Mouse (Mus musculus): ENCODE measurements at regions not wholly inside any gene's neighbourhood (a gene's known extent, or its start where the extent isn't known, plus 50 kb on each side); places are given as distances from the start of the nearest gene placed in this dataset.
"Not testable (repeated sequence)": the region's sequence is repeated elsewhere in the genome, so short reads cannot be mapped to it uniquely, and the experiment has no call there.

DNA sequence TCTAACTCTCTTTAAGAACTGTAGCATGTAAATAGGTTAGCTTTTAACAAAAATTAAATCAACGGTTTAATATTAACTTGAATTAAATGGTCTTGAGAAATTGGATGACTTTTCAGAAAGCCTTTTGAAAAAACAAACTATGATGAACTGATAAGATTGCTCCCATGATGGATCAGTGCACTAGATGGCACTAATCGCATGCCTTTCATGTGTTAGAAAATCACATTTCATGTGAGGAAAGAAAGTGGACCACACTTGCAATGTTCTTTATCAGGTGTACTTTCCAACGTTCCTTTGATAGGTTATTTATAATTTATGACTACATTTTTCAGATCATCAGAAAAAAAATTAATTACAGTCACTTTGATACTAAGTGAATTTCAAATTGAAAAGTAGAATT is 1003.2 kb upstream of the 4930412O13Rik start:
- no peak overlapping the region for H3K27ac ChIP-seq
- 76% methylated on average over 3 of the region's 3 CpGs for WGBS

GRCm38 (mm10) chr2:8912417-8912816 is 968.6 kb upstream of the 4930412O13Rik start:
- H3K36me3 ChIP-seq: no peaks in the 10 kb centered on the region
- no peak overlapping the region for H3K27ac ChIP-seq
- no peak overlapping the region for H3K9ac ChIP-seq
- no peak for ATAC-seq (ENCODE audit: low FRiP score, low read depth)
- H3K4me2 ChIP-seq (replicated peaks): no peak overlapping the region
- no peak overlapping the region for H3K4me3 ChIP-seq
- no peaks in the 10 kb centered on the region for H3K9me3 ChIP-seq
- H3K27me3 ChIP-seq: no peaks in the 10 kb centered on the region
- no peaks in the 10 kb centered on the region for H3K4me1 ChIP-seq

More for the DNA sequence above, 1003.2 kb upstream of the 4930412O13Rik start:
- no peak overlapping the region for H3K4me3 ChIP-seq
- no peaks in the 10 kb centered on the region for H3K4me1 ChIP-seq
- no peaks in the 10 kb centered on the region for H3K36me3 ChIP-seq
- no peak overlapping the region for H3K4me2 ChIP-seq (replicated peaks)
- ATAC-seq (ENCODE audit: low FRiP score, low read depth): no peak
- no peaks in the 10 kb centered on the region for H3K27me3 ChIP-seq
- H3K9me3 ChIP-seq: no peaks in the 10 kb centered on the region
- no peak overlapping the region for H3K9ac ChIP-seq

DNA sequence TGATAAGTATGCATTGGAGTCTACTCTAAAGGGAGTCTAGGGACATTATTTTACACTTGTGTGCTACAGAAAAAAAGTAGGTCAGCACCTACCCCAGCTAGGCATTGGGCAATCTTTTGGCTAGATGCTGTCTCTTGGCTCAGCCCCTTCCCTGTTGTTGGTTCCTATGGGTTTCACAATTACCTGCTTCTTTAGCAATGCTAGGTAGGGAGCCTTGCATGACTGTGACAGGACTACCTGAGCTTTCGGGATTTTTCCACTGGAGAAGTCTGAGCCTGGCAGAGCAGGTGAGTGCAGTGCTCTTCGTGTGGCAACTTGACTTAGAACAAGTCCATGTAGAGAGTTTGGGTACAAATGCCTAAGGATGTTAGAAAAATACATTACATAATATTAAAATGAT is 956.2 kb upstream of the 4930412O13Rik start:
- Histone ChIP-seq H3K4me2 (replicated peaks) (no peak overlapping the region), H3K4me1 (no peaks in the 10 kb centered on the region), H3K9me3 (no peaks in the 10 kb centered on the region), H3K9ac (no peak overlapping the region), H3K4me3 (no peak overlapping the region), H3K27ac (no peak overlapping the region), H3K27me3 (no peaks in the 10 kb centered on the region), H3K36me3 (no peaks in the 10 kb centered on the region)
- 90% methylated on average over 2 of the region's 2 CpGs for WGBS
- no peak for ATAC-seq (ENCODE audit: low FRiP score, low read depth)

DNA sequence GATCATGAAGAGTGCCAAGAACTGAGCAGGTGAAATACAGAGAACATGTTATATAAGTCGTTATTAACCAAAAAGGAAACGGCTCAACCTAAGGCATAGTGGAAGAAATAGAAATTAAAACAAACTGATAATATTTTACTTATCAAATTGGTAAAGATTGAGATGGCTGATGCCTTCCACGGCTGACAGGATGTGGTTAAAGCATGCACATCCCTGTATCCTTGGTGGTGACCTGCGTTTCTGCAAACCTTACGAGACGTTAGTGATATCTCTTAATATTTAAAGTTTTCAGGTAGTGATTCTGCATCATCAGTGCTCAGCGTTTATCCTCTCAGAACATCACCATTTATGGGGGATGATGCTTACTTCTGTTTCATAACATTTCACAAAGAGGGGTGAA is 939.5 kb upstream of the 4930412O13Rik start:
- Histone ChIP-seq H3K36me3 (no peaks in the 10 kb centered on the region), H3K4me3 (no peak overlapping the region), H3K27me3 (no peaks in the 10 kb centered on the region), H3K9me3 (no peaks in the 10 kb centered on the region), H3K27ac (no peak overlapping the region), H3K4me2 (replicated peaks) (no peak overlapping the region), H3K4me1 (no peaks in the 10 kb centered on the region), H3K9ac (no peak overlapping the region)
- no peak for ATAC-seq (ENCODE audit: low FRiP score, low read depth)
- 80% methylated on average over 7 of the region's 7 CpGs for WGBS

DNA sequence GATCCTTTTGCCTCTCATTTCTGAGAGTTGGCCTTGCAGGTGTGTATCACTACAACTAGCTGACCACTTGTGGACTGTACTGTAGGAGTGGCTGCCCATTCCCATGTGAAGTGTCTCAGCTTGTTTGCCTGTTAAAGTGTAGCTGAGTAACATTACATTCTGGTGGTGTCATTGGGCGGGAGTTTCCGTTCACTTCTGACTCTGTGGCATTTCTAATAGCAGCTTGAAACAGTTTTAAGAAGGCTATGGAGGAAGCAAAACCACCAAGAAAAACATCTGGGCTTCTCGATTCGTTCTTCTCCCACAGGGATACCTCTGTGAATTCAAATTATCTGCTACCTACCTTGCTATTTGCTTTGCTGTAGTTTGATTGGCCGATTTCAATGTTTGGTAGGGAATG is 922.1 kb upstream of the 4930412O13Rik start:
- Histone ChIP-seq H3K9me3 (no peaks in the 10 kb centered on the region), H3K9ac (no peak overlapping the region), H3K27ac (no peak overlapping the region), H3K27me3 (no peaks in the 10 kb centered on the region), H3K36me3 (no peaks in the 10 kb centered on the region), H3K4me3 (no peak overlapping the region), H3K4me1 (no peaks in the 10 kb centered on the region), H3K4me2 (replicated peaks) (no peak overlapping the region)
- 77% methylated on average over 5 of the region's 5 CpGs for WGBS
- ATAC-seq (ENCODE audit: low FRiP score, low read depth): no peak

- no peak overlapping the region for H3K9ac ChIP-seq
- H3K27me3 ChIP-seq: no peaks in the 10 kb centered on the region
- no peak overlapping the region for H3K4me3 ChIP-seq
- no peak overlapping the region for H3K4me2 ChIP-seq (replicated peaks)
- no peaks in the 10 kb centered on the region for H3K4me1 ChIP-seq
- no peak overlapping the region for H3K27ac ChIP-seq
- no peaks in the 10 kb centered on the region for H3K36me3 ChIP-seq
- ATAC-seq (ENCODE audit: low FRiP score, low read depth): no peak
- 82% methylated on average over 1 of the region's 1 CpGs for WGBS
- no peaks in the 10 kb centered on the region for H3K9me3 ChIP-seq
Observed at GRCm38 (mm10) chr2:8964952-8965668, 915.9 kb upstream of the 4930412O13Rik start.

DNA sequence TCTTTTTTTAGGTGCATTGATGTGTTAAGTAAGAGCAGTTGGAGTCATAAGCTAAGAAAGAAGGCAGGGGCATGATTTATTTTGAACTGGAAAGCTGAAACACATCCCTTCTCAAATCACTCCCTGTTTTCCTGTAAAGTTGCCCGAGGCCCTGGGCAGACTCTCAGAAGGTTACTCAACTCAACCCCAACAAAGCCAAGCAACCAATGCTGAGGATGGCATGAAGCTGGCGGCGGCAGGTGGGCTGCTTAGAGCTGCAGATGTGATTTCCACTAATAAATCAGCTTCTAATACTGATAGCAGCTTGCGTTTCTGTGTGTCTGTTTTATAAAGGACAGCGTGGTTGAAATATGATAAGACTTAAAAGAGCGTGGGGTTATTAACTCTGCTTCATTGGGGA is 905.4 kb upstream of the 4930412O13Rik start:
- no peak overlapping the region for H3K4me3 ChIP-seq
- H3K36me3 ChIP-seq: no peaks in the 10 kb centered on the region
- 66% methylated on average over 6 of the region's 6 CpGs for WGBS
- no peaks in the 10 kb centered on the region for H3K9me3 ChIP-seq
- H3K27ac ChIP-seq: no peak overlapping the region
- no peak overlapping the region for H3K4me2 ChIP-seq (replicated peaks)
- no peaks in the 10 kb centered on the region for H3K27me3 ChIP-seq
- H3K4me1 ChIP-seq: no peaks in the 10 kb centered on the region
- no peak for ATAC-seq (ENCODE audit: low FRiP score, low read depth)
- no peak overlapping the region for H3K9ac ChIP-seq

GRCm38 (mm10) chr2:9012326-9012725 is 868.7 kb upstream of the 4930412O13Rik start:
- Histone ChIP-seq H3K36me3 (no peaks in the 10 kb centered on the region), H3K27me3 (no peaks in the 10 kb centered on the region), H3K9ac (no peak overlapping the region), H3K4me2 (replicated peaks) (no peak overlapping the region), H3K4me3 (no peak overlapping the region), H3K9me3 (no peaks in the 10 kb centered on the region), H3K27ac (no peak overlapping the region), H3K4me1 (no peaks in the 10 kb centered on the region)
- no peak for ATAC-seq (ENCODE audit: low FRiP score, low read depth)
- WGBS: 83% methylated on average over 2 of the region's 2 CpGs

GRCm38 (mm10) chr2:9033079-9033478 is 848.0 kb upstream of the 4930412O13Rik start:
- no peak for ATAC-seq (ENCODE audit: low FRiP score, low read depth)
- no peaks in the 10 kb centered on the region for H3K9me3 ChIP-seq
- H3K4me2 ChIP-seq (replicated peaks): no peak overlapping the region
- H3K27me3 ChIP-seq: no peaks in the 10 kb centered on the region
- H3K9ac ChIP-seq: no peak overlapping the region
- H3K4me3 ChIP-seq: no peak overlapping the region
- H3K4me1 ChIP-seq: no peaks in the 10 kb centered on the region
- no peaks in the 10 kb centered on the region for H3K36me3 ChIP-seq
- 72% methylated on average over 7 of the region's 7 CpGs for WGBS
- no peak overlapping the region for H3K27ac ChIP-seq

GRCm38 (mm10) chr2:9042355-9042754 is 838.7 kb upstream of the 4930412O13Rik start:
- H3K4me3 ChIP-seq; H3K9ac ChIP-seq; H3K9me3 ChIP-seq; H3K27ac ChIP-seq; H3K4me2 ChIP-seq (replicated peaks); ATAC-seq (ENCODE audit: low FRiP score, low read depth); H3K27me3 ChIP-seq; H3K36me3 ChIP-seq; H3K4me1 ChIP-seq: not testable (repeated sequence)
- WGBS: 55% methylated on average over 21 of the region's 21 CpGs

- WGBS: 76% methylated on average over 3 of the region's 3 CpGs
- H3K27ac ChIP-seq: no peak overlapping the region
- no peaks in the 10 kb centered on the region for H3K4me1 ChIP-seq
- no peak overlapping the region for H3K4me2 ChIP-seq (replicated peaks)
- no peak overlapping the region for H3K4me3 ChIP-seq
- H3K27me3 ChIP-seq: no peaks in the 10 kb centered on the region
- no peak for ATAC-seq (ENCODE audit: low FRiP score, low read depth)
- H3K9ac ChIP-seq: no peak overlapping the region
- no peaks in the 10 kb centered on the region for H3K9me3 ChIP-seq
- H3K36me3 ChIP-seq: no peaks in the 10 kb centered on the region
Observed at GRCm38 (mm10) chr2:9047980-9048379, 833.1 kb upstream of the 4930412O13Rik start.

GRCm38 (mm10) chr2:9073851-9074250 is 807.2 kb upstream of the 4930412O13Rik start:
- Histone ChIP-seq H3K4me3 (no peak overlapping the region), H3K27me3 (no peaks in the 10 kb centered on the region), H3K9me3 (no peaks in the 10 kb centered on the region), H3K4me1 (no peaks in the 10 kb centered on the region), H3K4me2 (replicated peaks) (no peak overlapping the region), H3K36me3 (no peaks in the 10 kb centered on the region), H3K9ac (no peak overlapping the region), H3K27ac (no peak overlapping the region)
- WGBS: 62% methylated on average over 1 of the region's 1 CpGs
- ATAC-seq (ENCODE audit: low FRiP score, low read depth): no peak

GRCm38 (mm10) chr2:9078158-9078557 is 802.9 kb upstream of the 4930412O13Rik start:
- Histone ChIP-seq H3K4me2 (replicated peaks) (no peak overlapping the region), H3K27ac (no peak overlapping the region), H3K36me3 (no peaks in the 10 kb centered on the region), H3K4me1 (no peaks in the 10 kb centered on the region), H3K9me3 (no peaks in the 10 kb centered on the region), H3K4me3 (no peak overlapping the region), H3K9ac (no peak overlapping the region), H3K27me3 (no peaks in the 10 kb centered on the region)
- ATAC-seq (ENCODE audit: low FRiP score, low read depth): no peak
- WGBS: 79% methylated on average over 4 of the region's 4 CpGs

All from limb, embryonic 13.5 days (tissue).